Mouse (Mus musculus): ENCODE results near the gene Rps23. TPM values are rescaled to one million over a fixed set of nuclear protein-coding genes. Genes with fewer than 3 reads are reported as not detected.

Gene Rps23
- polyA plus RNA-seq, 1 experiment from 2014 or later: 186 TPM

Other genes with a start within 250 kb of the Rps23 start
- gene Atp6ap1l, start 17.6 kb upstream of the Rps23 start, polyA plus RNA-seq (2015; fragmentation: Nextera tagmentation; extraction: Ambion mirVana): not detected in 2 replicates